Mouse (Mus musculus): ENCODE data around the gene Zfyve16. TPM values are rescaled to one million over a fixed set of nuclear protein-coding genes. Genes with fewer than 3 reads are reported as not detected.

Zfyve16 gene
- 8.2 and 8.6 TPM in 2 replicates for polyA plus RNA-seq (2015; fragmentation: Nextera tagmentation; extraction: Ambion mirVana)

GRCm38 (mm10) chr13:92530721-92531211 lies at the start of gene Zfyve16:
Gene Zfyve16, minus strand, starts transcription at chr13:92530868.
- H3K4me3 ChIP-seq (replicated peaks): peak within 1 kb of the TSS; percentile 72
- no peaks in the 10 kb centered on the region for H3K27me3 ChIP-seq (replicated peaks)
- peak; percentile 95 for ATAC-seq (ENCODE audit: insufficient read depth, low FRiP score, low read depth)
- H3K9ac ChIP-seq: peak within 1 kb of the TSS; percentile 79
- under 1% methylated on average over 46 of the region's 46 CpGs for WGBS
- no peaks in the 10 kb centered on the region for H3K4me1 ChIP-seq
- H3K9me3 ChIP-seq: no peaks in the 10 kb centered on the region
- peak within 1 kb of the TSS; percentile 97 for H3K27ac ChIP-seq
- H3K36me3 ChIP-seq: no peaks in the 10 kb centered on the region
- peak within 1 kb of the TSS; percentile 61 for H3K4me2 ChIP-seq

- Histone ChIP-seq H3K27ac (no peak overlapping the region), H3K4me2 (no peak overlapping the region), H3K36me3 (no peaks in the 10 kb centered on the region), H3K4me3 (replicated peaks) (no peak overlapping the region), H3K4me1 (0 out of 2 replicates have a peak, but pooled peaks cover 5% of the 10 kb centered on the region), H3K27me3 (replicated peaks) (no peaks in the 10 kb centered on the region), H3K9ac (no peak overlapping the region), H3K9me3 (no peaks in the 10 kb centered on the region)
- 78% methylated on average over 4 of the region's 4 CpGs for WGBS
- no peak for ATAC-seq (ENCODE audit: insufficient read depth, low FRiP score, low read depth)
Observed at GRCm38 (mm10) chr13:92578210-92578609, 47.5 kb upstream of the Zfyve16 start.

- Histone ChIP-seq H3K4me2 (no peak overlapping the region), H3K9me3 (no peaks in the 10 kb centered on the region), H3K4me1 (0 out of 2 replicates have a peak, but pooled peaks cover 5% of the 10 kb centered on the region), H3K36me3 (no peaks in the 10 kb centered on the region), H3K4me3 (replicated peaks) (no peak overlapping the region), H3K27me3 (replicated peaks) (no peaks in the 10 kb centered on the region), H3K27ac (no peak overlapping the region), H3K9ac (no peak overlapping the region)
- ATAC-seq (ENCODE audit: insufficient read depth, low FRiP score, low read depth): no peak
- WGBS: 64% methylated on average over 6 of the region's 6 CpGs
Observed at GRCm38 (mm10) chr13:92576688-92577087, 46.0 kb upstream of the Zfyve16 start.

- H3K27ac ChIP-seq: no peak within 1 kb of the TSS
- no peak within 1 kb of the TSS for H3K4me3 ChIP-seq (replicated peaks)
- ATAC-seq (ENCODE audit: insufficient read depth, low FRiP score, low read depth): no peak
Observed at GRCm38 (mm10) chr13:92576072-92576471, 45.4 kb upstream of the Zfyve16 start, which contains the start of gene Spz1. Gene Spz1, minus strand, starts transcription at chr13:92576172.

GRCm38 (mm10) chr13:92559429-92559828 lies 28.8 kb upstream of the Zfyve16 start:
- Histone ChIP-seq H3K9ac (no peak overlapping the region), H3K4me3 (replicated peaks) (no peak overlapping the region), H3K27ac (no peak overlapping the region), H3K4me1 (0 out of 2 replicates have a peak, but pooled peaks cover 3% of the 10 kb centered on the region), H3K9me3 (no peaks in the 10 kb centered on the region), H3K36me3 (no peaks in the 10 kb centered on the region), H3K27me3 (replicated peaks) (no peaks in the 10 kb centered on the region), H3K4me2 (no peak overlapping the region)
- ATAC-seq (ENCODE audit: insufficient read depth, low FRiP score, low read depth): no peak
- 71% methylated on average over 5 of the region's 5 CpGs for WGBS

More at GRCm38 (mm10) chr13:92576072-92576471, 45.4 kb upstream of the Zfyve16 start, which contains the start of gene Spz1:
- H3K36me3 ChIP-seq: no peaks in the 10 kb centered on the region
- 0 out of 2 replicates have a peak, but pooled peaks cover 5% of the 10 kb centered on the region for H3K4me1 ChIP-seq
- no peaks in the 10 kb centered on the region for H3K9me3 ChIP-seq
- H3K9ac ChIP-seq: no peak within 1 kb of the TSS
- H3K27me3 ChIP-seq (replicated peaks): no peaks in the 10 kb centered on the region
- H3K4me2 ChIP-seq: no peak within 1 kb of the TSS

- Histone ChIP-seq H3K4me2 (no peak overlapping the region), H3K4me3 (replicated peaks) (no peak overlapping the region), H3K9ac (no peak overlapping the region), H3K36me3 (no peaks in the 10 kb centered on the region), H3K9me3 (no peaks in the 10 kb centered on the region), H3K4me1 (0 out of 2 replicates have a peak, but pooled peaks cover 3% of the 10 kb centered on the region), H3K27ac (no peak overlapping the region), H3K27me3 (replicated peaks) (no peaks in the 10 kb centered on the region)
- WGBS: 21% methylated on average over 2 of the region's 2 CpGs
- no peak for ATAC-seq (ENCODE audit: insufficient read depth, low FRiP score, low read depth)
Observed at GRCm38 (mm10) chr13:92557229-92557628, 26.6 kb upstream of the Zfyve16 start.

- Histone ChIP-seq H3K9ac (no peak overlapping the region), H3K4me1 (0 out of 2 replicates have a peak, but pooled peaks cover 3% of the 10 kb centered on the region), H3K4me3 (replicated peaks) (no peak overlapping the region), H3K36me3 (no peaks in the 10 kb centered on the region), H3K27ac (no peak overlapping the region), H3K27me3 (replicated peaks) (no peaks in the 10 kb centered on the region), H3K4me2 (no peak overlapping the region), H3K9me3 (no peaks in the 10 kb centered on the region)
- ATAC-seq (ENCODE audit: insufficient read depth, low FRiP score, low read depth): no peak; the same call in 1 of the 2 replicates
- WGBS: 13% methylated on average over 8 of the region's 8 CpGs
Observed at GRCm38 (mm10) chr13:92556458-92557126, 25.9 kb upstream of the Zfyve16 start.

- Histone ChIP-seq H3K4me3 (replicated peaks) (no peak overlapping the region), H3K27me3 (replicated peaks) (no peaks in the 10 kb centered on the region), H3K27ac (no peak overlapping the region), H3K4me2 (no peak overlapping the region), H3K9ac (no peak overlapping the region), H3K9me3 (no peaks in the 10 kb centered on the region), H3K36me3 (no peaks in the 10 kb centered on the region), H3K4me1 (no peaks in the 10 kb centered on the region)
- no peak for ATAC-seq (ENCODE audit: insufficient read depth, low FRiP score, low read depth)
- 80% methylated on average over 4 of the region's 4 CpGs for WGBS
Observed at GRCm38 (mm10) chr13:92547093-92547492, 16.4 kb upstream of the Zfyve16 start.

- H3K4me3 ChIP-seq (replicated peaks): no peak overlapping the region
- H3K27me3 ChIP-seq (replicated peaks): no peaks in the 10 kb centered on the region
- WGBS: 76% methylated on average over 6 of the region's 6 CpGs
- no peak overlapping the region for H3K9ac ChIP-seq
- no peak overlapping the region for H3K4me2 ChIP-seq
- no peak for ATAC-seq (ENCODE audit: insufficient read depth, low FRiP score, low read depth)
- no peaks in the 10 kb centered on the region for H3K9me3 ChIP-seq
- no peaks in the 10 kb centered on the region for H3K36me3 ChIP-seq
- H3K27ac ChIP-seq: no peak overlapping the region
- no peaks in the 10 kb centered on the region for H3K4me1 ChIP-seq
Observed at GRCm38 (mm10) chr13:92540997-92541396, 10.3 kb upstream of the Zfyve16 start.

GRCm38 (mm10) chr13:92539126-92539525 lies 8.5 kb upstream of the Zfyve16 start:
- Histone ChIP-seq H3K4me3 (replicated peaks) (no peak overlapping the region), H3K4me1 (no peaks in the 10 kb centered on the region), H3K4me2 (no peak overlapping the region), H3K27ac (no peak overlapping the region), H3K36me3 (no peaks in the 10 kb centered on the region), H3K9ac (no peak overlapping the region), H3K9me3 (no peaks in the 10 kb centered on the region), H3K27me3 (replicated peaks) (no peaks in the 10 kb centered on the region)
- 54% methylated on average over 4 of the region's 4 CpGs for WGBS
- no peak for ATAC-seq (ENCODE audit: insufficient read depth, low FRiP score, low read depth)

GRCm38 (mm10) chr13:92533801-92534200 lies 3.1 kb upstream of the Zfyve16 start:
- Histone ChIP-seq H3K27me3 (replicated peaks) (no peaks in the 10 kb centered on the region), H3K9ac (no peak overlapping the region)

GRCm38 (mm10) chr13:92532216-92532615 lies 1.5 kb upstream of the Zfyve16 start:
- H3K4me3 ChIP-seq (replicated peaks): no peak overlapping the region
- 69% methylated on average over 2 of the region's 2 CpGs for WGBS
- no peaks in the 10 kb centered on the region for H3K4me1 ChIP-seq
- no peaks in the 10 kb centered on the region for H3K27me3 ChIP-seq (replicated peaks)
- no peaks in the 10 kb centered on the region for H3K9me3 ChIP-seq
- ATAC-seq (ENCODE audit: insufficient read depth, low FRiP score, low read depth): no peak
- H3K4me2 ChIP-seq: no peak overlapping the region
- no peak overlapping the region for H3K9ac ChIP-seq
- H3K36me3 ChIP-seq: no peaks in the 10 kb centered on the region
- no peak overlapping the region for H3K27ac ChIP-seq

More at GRCm38 (mm10) chr13:92533801-92534200, 3.1 kb upstream of the Zfyve16 start:
- Histone ChIP-seq H3K9me3 (no peaks in the 10 kb centered on the region), H3K36me3 (no peaks in the 10 kb centered on the region), H3K4me1 (no peaks in the 10 kb centered on the region), H3K4me3 (replicated peaks) (no peak overlapping the region), H3K27ac (no peak overlapping the region), H3K4me2 (no peak overlapping the region)
- 39% methylated on average over 2 of the region's 2 CpGs for WGBS
- ATAC-seq (ENCODE audit: insufficient read depth, low FRiP score, low read depth): no peak
